Mouse (Mus musculus) left cerebral cortex, postnatal 36 days (tissue): Measurements from ENCODE around the gene Col4a2. TPM values are rescaled to one million over a fixed set of nuclear protein-coding genes. Genes with fewer than 3 reads are reported as not detected.

Experiments used
- DNase-seq, 2 experiments: peaks; one replicate each; pipeline ENCODE4 v3.0.0; 2021 to 2022; ENCODE audit warnings: low spot score in 2 of 2, mixed read lengths in 1 of 2
- intact Hi-C: fragments of 180-260 bp; cut with DNase I; formaldehyde crosslinking; loops from one replicate; pipeline ENCODE4 v1.15.1; 2025
- total RNA-seq, 2 experiments: library from RNA; stranded (reverse); gene quantifications; 2 replicates each; pipeline ENCODE4 v1.2.3; 2021

The Col4a2 gene
- total RNA-seq, result 10 to 100 TPM; 38.9 to 64.6 TPM

- DNase-seq, result peak; percentile 81 to 85
- intact Hi-C loops, result loop anchor here (2.0 to 5.0 kb wide), 3 partner anchors 40 to 70 kb away; no protein-coding TSS in a partner anchor
Measured at GRCm38 (mm10) chr8:11312349-11313175, at the start of gene Col4a2, which contains the start of gene Col4a1. TSS of gene Col4a2 (plus strand) at chr8:11312805. TSS of gene Col4a1 (minus strand) at chr8:11312826.

DNA sequence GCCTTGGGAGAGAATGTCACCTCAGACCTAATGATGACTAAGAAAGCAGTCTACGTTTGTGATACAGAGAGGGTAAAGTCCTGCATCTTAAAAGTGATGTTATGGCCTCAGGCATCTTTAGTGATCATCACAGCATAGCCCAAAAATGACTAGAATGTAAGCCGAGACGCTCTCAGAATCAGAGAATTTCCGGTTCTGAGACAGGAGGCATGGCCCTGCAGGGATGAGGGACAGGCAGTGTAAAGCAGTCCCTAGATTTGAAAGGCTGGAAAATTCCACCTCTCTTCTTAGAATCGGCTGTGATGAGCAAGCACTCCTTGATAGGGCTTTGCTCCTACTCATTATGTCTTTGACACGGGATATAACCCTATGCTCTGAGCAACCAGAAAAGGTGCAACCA is 48.8 kb upstream of the Col4a2 start:
- no peak for DNase-seq
- intact Hi-C loops, result no loop called here

DNA sequence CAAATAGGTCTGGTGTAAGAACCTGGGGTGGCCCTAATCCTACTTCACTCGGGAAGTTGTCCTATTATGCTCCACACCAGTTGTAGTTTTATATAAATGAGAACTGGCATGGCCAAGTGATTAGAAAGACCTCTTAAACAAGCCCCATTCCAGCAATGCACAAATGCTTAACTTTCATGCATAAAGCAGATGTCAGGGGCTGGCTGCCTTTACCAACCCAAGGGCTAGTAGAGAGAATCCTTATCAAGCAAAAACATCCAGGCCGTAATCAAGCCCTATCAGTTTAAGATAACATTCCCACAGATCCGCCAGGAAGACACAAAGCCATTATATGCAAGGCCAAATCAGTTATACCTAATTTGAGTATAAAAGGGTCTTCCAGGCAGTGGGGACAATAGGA is 46.6 kb upstream of the Col4a2 start:
- intact Hi-C loops, result loop anchor here (5.0 kb wide), 1 partner anchor 106 kb away; no protein-coding TSS in a partner anchor
- DNase-seq, result no peak

DNA sequence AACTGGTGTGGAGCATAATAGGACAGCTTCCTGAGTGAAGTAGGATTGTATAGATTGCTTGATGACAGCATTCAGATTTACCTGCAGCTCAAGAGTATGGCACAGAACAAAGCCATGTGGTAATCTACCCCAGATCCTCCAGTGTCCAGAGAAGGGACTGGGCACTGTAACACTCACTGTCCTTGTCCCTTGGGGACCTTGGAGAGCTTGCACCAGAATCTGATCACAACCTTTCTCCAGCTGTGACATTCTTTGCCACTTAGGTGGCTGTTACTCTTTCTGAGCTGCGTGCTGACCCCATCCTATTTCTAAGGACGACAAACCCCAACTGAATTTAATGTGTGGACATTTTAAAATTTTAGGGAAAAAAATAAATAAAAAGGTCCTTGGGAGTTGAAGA is 46.1 kb upstream of the Col4a2 start:
- intact Hi-C loops, result loop anchor here (5.0 kb wide), 1 partner anchor 106 kb away; no protein-coding TSS in a partner anchor
- no peak for DNase-seq

DNA sequence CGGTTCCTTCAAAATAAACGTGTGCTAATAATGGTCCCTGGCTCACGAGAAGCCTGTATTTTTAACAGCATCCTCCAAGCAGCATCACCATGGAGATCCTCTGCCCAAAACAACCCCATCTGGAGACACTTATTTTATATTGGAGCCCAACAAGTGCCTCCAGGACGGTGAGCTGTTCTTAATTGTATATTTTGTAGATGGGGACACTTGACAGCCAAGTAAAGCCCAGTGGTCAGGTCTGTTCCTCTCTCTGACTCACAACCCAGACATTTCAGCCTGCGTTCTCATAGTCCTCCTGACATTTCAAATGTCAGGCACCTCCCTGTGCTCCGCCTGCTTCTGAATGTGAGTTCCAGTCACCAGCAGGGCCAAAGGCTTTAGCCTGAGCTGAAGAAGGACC is 43.9 kb upstream of the Col4a2 start:
- intact Hi-C loops, result loop anchor here (5.0 kb wide), 1 partner anchor 104 kb away; no protein-coding TSS in a partner anchor

GRCm38 (mm10) chr8:11270826-11271225 is 41.8 kb upstream of the Col4a2 start:
- intact Hi-C loops, result loop anchor here (5.0 kb wide), 1 partner anchor 41 kb away; the partner anchor contains the start of genes Col4a1 and Col4a2
- DNase-seq, result no peak

More for the DNA sequence above, 43.9 kb upstream of the Col4a2 start:
- peak in 1 of 2 experiments; percentile 31 for DNase-seq

DNA sequence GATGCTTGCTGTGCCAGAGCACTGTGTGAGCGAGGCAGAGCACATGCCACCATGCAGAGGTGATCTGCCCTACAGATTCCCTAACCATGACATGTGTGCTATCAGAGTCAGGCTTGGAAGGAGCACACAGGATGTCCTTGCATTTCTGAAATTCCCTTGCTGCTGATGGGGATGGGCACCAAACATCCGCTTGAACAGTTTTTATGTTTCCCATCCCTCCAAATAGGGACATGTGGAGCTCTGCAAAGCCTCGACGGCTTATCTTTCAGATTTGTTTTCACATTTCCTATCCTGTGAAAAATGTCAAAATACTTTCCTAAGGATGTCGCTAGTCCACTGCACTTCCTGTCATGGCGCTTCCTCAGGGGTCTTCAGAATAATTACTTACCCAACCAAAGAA is 40.4 kb upstream of the Col4a2 start:
- no peak for DNase-seq
- intact Hi-C loops, result loop anchor here (2.0 to 5.0 kb wide), 2 partner anchors 40 to 111 kb away; partner anchors contain the start of genes Col4a1 and Col4a2

- peak; percentile 87 for DNase-seq
- intact Hi-C loops, result loop anchor here (2.0 to 5.0 kb wide), 2 partner anchors 39 to 109 kb away; partner anchors contain the start of genes Col4a1 and Col4a2
Measured at GRCm38 (mm10) chr8:11273506-11274158, 39.0 kb upstream of the Col4a2 start.

GRCm38 (mm10) chr8:11274415-11274814 is 38.2 kb upstream of the Col4a2 start:
- intact Hi-C loops, result loop anchor here (5.0 kb wide), 1 partner anchor 38 kb away; the partner anchor contains the start of genes Col4a1 and Col4a2
- no peak for DNase-seq

DNA sequence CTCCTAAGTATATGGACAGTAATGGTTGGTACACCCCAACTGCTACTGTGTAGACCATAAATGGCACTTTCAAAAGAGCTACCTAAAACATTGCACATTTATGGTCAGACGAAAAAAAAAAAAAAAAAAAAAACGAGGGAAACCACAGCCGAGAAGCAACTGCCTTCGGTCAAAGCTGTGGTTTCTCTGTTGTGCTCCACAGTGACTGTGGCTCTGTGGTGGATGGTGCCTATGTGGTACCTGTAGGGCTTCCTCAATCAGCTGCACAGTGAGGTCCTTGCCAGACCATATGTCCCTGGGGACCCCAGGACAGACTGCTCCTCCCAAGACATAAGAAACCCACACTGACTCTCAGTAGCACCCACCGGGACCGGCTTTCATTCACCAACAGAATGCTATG is 36.3 kb upstream of the Col4a2 start:
- intact Hi-C loops, result no loop called here
- no peak for DNase-seq

- no peak for DNase-seq
- intact Hi-C loops, result no loop called here
Measured at GRCm38 (mm10) chr8:11277602-11278051, 35.0 kb upstream of the Col4a2 start.

DNA sequence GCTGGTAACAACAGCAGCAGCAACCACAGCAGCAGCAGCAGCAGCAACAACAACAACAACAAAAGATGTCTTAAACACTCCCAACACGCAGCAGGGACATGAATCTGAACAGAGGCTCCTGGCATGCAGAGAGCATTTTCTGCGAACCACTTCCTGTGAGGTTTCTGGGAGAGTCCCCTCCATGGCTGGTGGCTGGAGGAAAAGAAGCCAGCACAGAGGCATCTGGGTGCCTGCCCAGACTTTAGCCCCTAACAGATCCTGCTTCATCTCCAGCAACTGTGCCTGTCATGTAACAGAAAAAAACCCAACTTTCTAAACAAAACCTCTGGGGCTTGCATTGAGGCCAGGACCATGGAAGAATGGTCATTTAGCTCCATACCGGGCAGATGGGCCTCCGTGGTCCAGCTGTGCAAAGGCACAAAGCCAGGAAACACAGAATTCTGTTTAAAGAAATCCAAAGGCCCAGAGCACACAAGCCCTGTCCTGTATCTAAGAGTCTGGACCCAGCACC is 34.4 kb upstream of the Col4a2 start:
- intact Hi-C loops, result no loop called here

GRCm38 (mm10) chr8:11279296-11279826 is 33.2 kb upstream of the Col4a2 start:
- no peak for DNase-seq
- intact Hi-C loops, result no loop called here

More for the DNA sequence above, 34.4 kb upstream of the Col4a2 start:
- DNase-seq, result no peak

GRCm38 (mm10) chr8:11280721-11281268 is 31.8 kb upstream of the Col4a2 start:
- intact Hi-C loops, result no loop called here
- DNase-seq, result no peak

DNA sequence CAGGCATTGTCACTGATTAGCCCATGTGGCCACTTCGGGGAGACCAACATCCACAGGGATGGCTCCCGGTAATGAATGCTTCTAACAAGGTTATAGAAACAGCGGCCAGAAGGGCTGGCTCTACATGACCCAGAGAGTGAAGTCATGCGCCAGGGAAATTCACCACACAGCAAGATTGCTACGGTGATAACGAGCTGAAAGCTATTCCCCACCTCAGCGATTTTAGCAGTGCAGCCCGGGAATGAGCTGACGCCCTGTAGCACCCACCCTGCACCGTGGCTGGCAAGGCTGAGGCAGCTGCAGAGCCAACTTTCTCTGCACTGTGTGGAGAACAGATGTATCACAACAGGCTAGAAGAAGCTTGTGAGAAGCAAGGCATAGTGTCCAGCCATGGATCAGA is 30.5 kb upstream of the Col4a2 start:
- no peak for DNase-seq
- intact Hi-C loops, result no loop called here

GRCm38 (mm10) chr8:11282696-11283095 is 29.9 kb upstream of the Col4a2 start:
- intact Hi-C loops, result no loop called here
- DNase-seq, result no peak

DNA sequence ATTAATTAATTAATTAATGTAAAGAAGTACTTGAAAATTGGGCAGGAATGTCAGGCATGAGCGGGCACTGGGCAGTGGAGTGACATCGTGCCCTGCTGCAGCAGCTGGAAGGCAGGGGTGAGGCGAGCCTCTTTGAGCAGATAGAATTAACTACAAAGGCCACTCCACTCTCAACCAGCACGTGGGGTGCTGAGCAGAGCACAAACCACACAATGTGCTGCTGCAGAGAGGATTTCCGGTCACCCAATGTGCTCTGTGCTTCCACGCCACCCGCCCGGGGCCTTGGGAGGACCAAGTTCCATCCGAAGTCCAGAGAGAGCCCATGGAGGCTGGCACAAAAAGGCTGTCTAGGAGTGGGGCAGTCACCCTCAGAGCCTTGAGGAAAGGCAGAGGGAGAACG is 29.4 kb upstream of the Col4a2 start:
- intact Hi-C loops, result no loop called here
- no peak for DNase-seq

DNA sequence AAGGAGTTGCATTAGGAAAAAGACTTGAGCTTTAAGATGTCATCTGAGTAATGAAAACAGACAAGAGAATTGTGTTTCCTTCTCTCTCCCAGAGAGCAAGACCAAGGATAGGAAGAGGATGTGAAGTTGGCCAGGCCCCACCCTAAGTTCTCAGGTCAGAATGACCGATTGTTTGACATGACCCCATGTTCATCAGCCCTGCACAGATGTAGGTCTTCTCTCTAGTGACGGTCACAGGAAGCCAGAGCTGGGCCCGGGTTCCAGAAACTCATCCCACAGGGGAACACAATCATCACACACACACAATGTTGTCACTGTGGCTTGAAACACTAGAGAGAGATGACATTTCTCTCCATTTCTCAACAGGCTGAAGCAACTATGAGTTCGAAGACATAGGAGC is 27.2 kb upstream of the Col4a2 start:
- intact Hi-C loops, result no loop called here
- DNase-seq, result no peak

DNA sequence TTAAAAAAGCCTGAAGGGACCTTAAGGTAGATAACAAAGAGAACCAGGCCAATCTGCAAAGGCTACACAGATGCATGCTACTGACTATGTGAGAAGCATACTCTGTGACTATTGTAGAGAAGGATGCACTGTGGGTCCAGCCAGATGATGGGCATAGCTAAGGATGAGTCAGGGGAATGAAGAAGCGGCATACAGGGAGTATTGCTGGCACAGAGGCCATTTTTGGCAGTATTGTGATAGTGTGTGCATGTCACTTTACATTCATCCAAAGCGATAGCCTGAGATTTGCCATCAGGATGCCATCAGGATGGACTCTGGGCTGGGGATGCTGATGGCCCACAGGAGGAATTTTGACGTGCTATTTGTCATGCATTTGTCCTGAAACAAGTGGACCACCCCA is 25.5 kb upstream of the Col4a2 start:
- no peak for DNase-seq
- intact Hi-C loops, result no loop called here
